Mouse (Mus musculus) cerebellum, adult 2 months (tissue): ENCODE measurements around the gene Ndufb7. TPM values are rescaled to one million over a fixed set of nuclear protein-coding genes. Genes with fewer than 3 reads are reported as not detected.

Experiments used
- DNase-seq, 2 experiments: peaks; one replicate each; pipeline ENCODE4 v3.0.0; 2021
- H3K27ac ChIP-seq: fragments of 200-500 bp; 2 replicates; pipeline ENCODE4 v1.5.1; 2012; ENCODE audit warnings: low read length, control low read depth, inconsistent platforms; ENCODE audit not compliant: insufficient read depth
- H3K27me3 ChIP-seq: fragments of 200-500 bp; 2 replicates; pipeline ENCODE4 v1.6.1; 2012; ENCODE audit warnings: inconsistent platforms, mild to moderate bottlenecking, low read length, moderate library complexity; ENCODE audit not compliant: control insufficient read depth, insufficient read depth
- H3K4me1 ChIP-seq: fragments of 200-500 bp; 2 replicates; pipeline ENCODE4 v1.6.1; 2011; ENCODE audit warnings: low read length; ENCODE audit not compliant: control insufficient read depth, insufficient read depth
- H3K4me3 ChIP-seq: fragments of 200-500 bp; replicated peaks from 2 replicates; pipeline ENCODE3; 2011; ENCODE audit warnings: mild to moderate bottlenecking, low read depth, low read length, control low read depth; ENCODE audit not compliant: insufficient read depth
- CTCF ChIP-seq: fragments of 200-500 bp; IDR thresholded peaks from 2 replicates; pipeline ENCODE4 v1.5.1; 2011; ENCODE audit warnings: low read depth, mild to moderate bottlenecking, control low read depth, low read length, moderate library complexity, borderline replicate concordance; ENCODE audit not compliant: insufficient read depth
- POLR2A ChIP-seq: fragments of 200-500 bp; IDR thresholded peaks from 2 replicates; pipeline ENCODE4 v1.6.1; 2011; ENCODE audit warnings: low read length, control low read depth, borderline replicate concordance; ENCODE audit not compliant: insufficient read depth
- WGBS: fragments of 180-500 bp; shearing (Covaris S2); methylation state at CpG from one replicate; pipeline ENCODE4 v1.1.7; 2018; 5-methylcytosine and 5-hydroxymethylcytosine counted together
- polyA plus RNA-seq: library from polyadenylated mRNA; depleted of rRNA; stranded (reverse); fragments of >200 nt; gene quantifications from 2 replicates; pipeline ENCODE4 v1.2.3, GENCODE M21; 2012; rRNA removed

Gene Ndufb7
- polyA plus RNA-seq, 1 experiment, result 445 TPM

GRCm38 (mm10) chr8:83613695-83614094 lies 47.2 kb downstream of the Ndufb7 start:
- no peak overlapping the region for H3K27ac ChIP-seq
- no peak for TF ChIP-seq POLR2A
- TF ChIP-seq CTCF, result no peak
- H3K4me3 ChIP-seq, result no peak overlapping the region
- H3K27me3 ChIP-seq, result no peaks in the 10 kb centered on the region
- no peak for DNase-seq
- WGBS, result 98% methylated on average over 4 of the region's 4 CpGs
- H3K4me1 ChIP-seq, result peaks cover 7% of the 10 kb centered on the region

GRCm38 (mm10) chr8:83616625-83617024 lies 50.2 kb downstream of the Ndufb7 start:
- no peak for DNase-seq
- no peaks in the 10 kb centered on the region for H3K27me3 ChIP-seq
- TF ChIP-seq CTCF, result no peak
- TF ChIP-seq POLR2A, result no peak

GRCm38 (mm10) chr8:83617111-83617510 lies 50.6 kb downstream of the Ndufb7 start:
- Histone ChIP-seq H3K27ac (no peak overlapping the region), H3K27me3 (no peaks in the 10 kb centered on the region), H3K4me1 (no peaks in the 10 kb centered on the region; the same call in 1 of the 2 replicates), H3K4me3 (no peak overlapping the region)
- WGBS, result 77% methylated on average over 2 of the region's 2 CpGs
- no peak for TF ChIP-seq CTCF
- TF ChIP-seq POLR2A, result no peak
- no peak for DNase-seq

More at GRCm38 (mm10) chr8:83616625-83617024, 50.2 kb downstream of the Ndufb7 start:
- Histone ChIP-seq H3K27ac (no peak overlapping the region), H3K4me1 (no peaks in the 10 kb centered on the region; the same call in 1 of the 2 replicates), H3K4me3 (no peak overlapping the region)

- Histone ChIP-seq H3K27ac (no peak overlapping the region), H3K27me3 (no peaks in the 10 kb centered on the region), H3K4me1 (no peaks in the 10 kb centered on the region; the same call in 1 of the 2 replicates), H3K4me3 (no peak overlapping the region)
- TF ChIP-seq CTCF (no peak), POLR2A (no peak)
- no peak for DNase-seq
- WGBS, result 96% methylated on average over 2 of the region's 2 CpGs
These were observed 52.1 kb downstream of the Ndufb7 start for GRCm38 (mm10) chr8:83618566-83618965.

GRCm38 (mm10) chr8:83619568-83620285 lies 53.3 kb downstream of the Ndufb7 start:
- Histone ChIP-seq H3K27ac (no peak overlapping the region), H3K4me1 (no peaks in the 10 kb centered on the region; the same call in 1 of the 2 replicates), H3K4me3 (no peak overlapping the region), H3K27me3 (no peaks in the 10 kb centered on the region)
- whole genome bisulfite sequencing, result 75% methylated on average over 9 of the region's 9 CpGs
- no peak for DNase-seq
- TF ChIP-seq CTCF, result no peak
- TF ChIP-seq POLR2A, result no peak

Other genes starting within 250 kb of the Ndufb7 start
- gene Elmod2, start 234.2 kb upstream of the Ndufb7 start, polyA plus RNA-seq, result 11.9 and 12.8 TPM in 2 replicates
- not detected in 2 replicates for gene Mgat4d, start 218.2 kb upstream of the Ndufb7 start, polyA plus RNA-seq
- 12.2 and 14.5 TPM in 2 replicates for gene Clgn, start 176.8 kb upstream of the Ndufb7 start, polyA plus RNA-seq
- 289 and 298 TPM in 2 replicates for gene Scoc, start 108.3 kb upstream of the Ndufb7 start, polyA plus RNA-seq
- not detected in 2 replicates for gene Olfr370, start 30.9 kb upstream of the Ndufb7 start, polyA plus RNA-seq
- gene Tecr, start 41.3 kb downstream of the Ndufb7 start, polyA plus RNA-seq, result 1,238 and 1,304 TPM in 2 replicates
- gene Dnajb1, start 41.5 kb downstream of the Ndufb7 start, polyA plus RNA-seq, result 29.9 and 33.0 TPM in 2 replicates
- 51.3 and 51.7 TPM in 2 replicates for gene Gipc1, start 86.0 kb downstream of the Ndufb7 start, polyA plus RNA-seq
- gene Ptger1, start 100.0 kb downstream of the Ndufb7 start, polyA plus RNA-seq, result 0.76 and 0.77 TPM in 2 replicates
- gene Pkn1, start 132.5 kb downstream of the Ndufb7 start, polyA plus RNA-seq, result 59.8 and 62.7 TPM in 2 replicates
- gene Ddx39, start 148.5 kb downstream of the Ndufb7 start, polyA plus RNA-seq, result 30.0 and 31.5 TPM in 2 replicates
- 22.7 and 23.8 TPM in 2 replicates for gene Adgre5, start 174.7 kb downstream of the Ndufb7 start, polyA plus RNA-seq